Mouse (Mus musculus): ENCODE data around the gene Gne. TPM values are rescaled to one million over a fixed set of nuclear protein-coding genes. Genes with fewer than 3 reads are reported as not detected.

The Gne gene
- polyA plus RNA-seq, 1 experiment from 2014 or later = 23.6 TPM

GRCm38 (mm10) chr4:44071741-44072145 lies 12.2 kb downstream of the Gne start:
- no peaks in the 10 kb centered on the region for H3K9me3 ChIP-seq
- peaks cover 17% of the 10 kb centered on the region for H3K4me1 ChIP-seq
- 13% methylated on average over 11 of the region's 11 CpGs for WGBS
- peak overlapping the region; percentile 84 for H3K4me2 ChIP-seq
- H3K27ac ChIP-seq = peak overlapping the region; percentile 68; the same call in 1 of the 2 replicates
- no peaks in the 10 kb centered on the region for H3K36me3 ChIP-seq
- H3K4me3 ChIP-seq = peak overlapping the region; percentile 90
- peak overlapping the region; percentile 89 for H3K9ac ChIP-seq
- no peaks in the 10 kb centered on the region for H3K27me3 ChIP-seq
- ATAC-seq (ENCODE audit: insufficient number of reproducible peaks, insufficient read depth, low FRiP score, low TSS enrichment, low read depth) = no peak

GRCm38 (mm10) chr4:44070641-44071040 lies 13.3 kb downstream of the Gne start:
- Histone ChIP-seq H3K4me3 (no peak overlapping the region), H3K27me3 (no peaks in the 10 kb centered on the region), H3K4me2 (0 out of 2 replicates have a peak overlapping the region, but pooled peaks have one; percentile 84), H3K4me1 (peaks cover 18% of the 10 kb centered on the region), H3K9me3 (no peaks in the 10 kb centered on the region), H3K9ac (no peak overlapping the region), H3K27ac (no peak overlapping the region), H3K36me3 (no peaks in the 10 kb centered on the region)
- no peak for ATAC-seq (ENCODE audit: insufficient number of reproducible peaks, insufficient read depth, low FRiP score, low TSS enrichment, low read depth)
- WGBS = 80% methylated on average over 4 of the region's 4 CpGs

- Histone ChIP-seq H3K27ac (no peak overlapping the region), H3K9me3 (no peaks in the 10 kb centered on the region), H3K27me3 (no peaks in the 10 kb centered on the region), H3K4me1 (peaks cover 22% of the 10 kb centered on the region), H3K36me3 (no peaks in the 10 kb centered on the region), H3K9ac (no peak overlapping the region), H3K4me2 (no peak overlapping the region), H3K4me3 (no peak overlapping the region)
- ATAC-seq (ENCODE audit: insufficient number of reproducible peaks, insufficient read depth, low FRiP score, low TSS enrichment, low read depth) = no peak
- WGBS = 95% methylated on average over 4 of the region's 4 CpGs
Measured at GRCm38 (mm10) chr4:44069411-44069810, 14.6 kb downstream of the Gne start.

- WGBS = 49% methylated on average over 9 of the region's 9 CpGs
- H3K27ac ChIP-seq = no peak overlapping the region
- ATAC-seq (ENCODE audit: insufficient number of reproducible peaks, insufficient read depth, low FRiP score, low TSS enrichment, low read depth) = no peak
- no peak overlapping the region for H3K4me2 ChIP-seq
- no peaks in the 10 kb centered on the region for H3K9me3 ChIP-seq
- H3K27me3 ChIP-seq = no peaks in the 10 kb centered on the region
- H3K4me3 ChIP-seq = no peak overlapping the region
- no peak overlapping the region for H3K9ac ChIP-seq
- peaks cover 22% of the 10 kb centered on the region for H3K4me1 ChIP-seq
- no peaks in the 10 kb centered on the region for H3K36me3 ChIP-seq
Measured at GRCm38 (mm10) chr4:44068736-44069135, 15.2 kb downstream of the Gne start.

- H3K4me3 ChIP-seq = no peak overlapping the region
- H3K27ac ChIP-seq = no peak overlapping the region
- H3K4me2 ChIP-seq = no peak overlapping the region
- WGBS = 89% methylated on average over 6 of the region's 6 CpGs
- no peaks in the 10 kb centered on the region for H3K9me3 ChIP-seq
- H3K4me1 ChIP-seq = peaks cover 22% of the 10 kb centered on the region
- no peaks in the 10 kb centered on the region for H3K27me3 ChIP-seq
- peaks cover 4% of the 10 kb centered on the region for H3K36me3 ChIP-seq
- no peak for ATAC-seq (ENCODE audit: insufficient number of reproducible peaks, insufficient read depth, low FRiP score, low TSS enrichment, low read depth)
- H3K9ac ChIP-seq = no peak overlapping the region
Measured at GRCm38 (mm10) chr4:44066891-44067290, 17.1 kb downstream of the Gne start.

GRCm38 (mm10) chr4:44065355-44066025 lies 18.5 kb downstream of the Gne start:
- Histone ChIP-seq H3K9me3 (no peaks in the 10 kb centered on the region), H3K27ac (peak overlapping the region; percentile 5; the same call in 1 of the 2 replicates), H3K9ac (0 out of 2 replicates have a peak overlapping the region, but pooled peaks have one; percentile 49), H3K27me3 (no peaks in the 10 kb centered on the region), H3K4me1 (peaks cover 8% of the 10 kb centered on the region; the same call in 1 of the 2 replicates), H3K4me3 (peak overlapping the region; percentile 16), H3K36me3 (peaks cover 4% of the 10 kb centered on the region), H3K4me2 (peak overlapping the region; percentile 45)
- 30% methylated on average over 16 of the region's 16 CpGs for WGBS
- ATAC-seq (ENCODE audit: insufficient number of reproducible peaks, insufficient read depth, low FRiP score, low TSS enrichment, low read depth) = peak; percentile 71; the same call in 1 of the 2 replicates

- H3K36me3 ChIP-seq = peaks cover 8% of the 10 kb centered on the region
- WGBS = 90% methylated on average over 14 of the region's 14 CpGs
- no peaks in the 10 kb centered on the region for H3K27me3 ChIP-seq
- H3K9me3 ChIP-seq = no peaks in the 10 kb centered on the region
- peaks cover 5% of the 10 kb centered on the region; the same call in 1 of the 2 replicates for H3K4me1 ChIP-seq
- no peak overlapping the region for H3K4me2 ChIP-seq
- ATAC-seq (ENCODE audit: insufficient number of reproducible peaks, insufficient read depth, low FRiP score, low TSS enrichment, low read depth) = no peak
- H3K4me3 ChIP-seq = no peak overlapping the region
- no peak overlapping the region for H3K9ac ChIP-seq
- H3K27ac ChIP-seq = no peak overlapping the region
Measured at GRCm38 (mm10) chr4:44062816-44063215, 21.2 kb downstream of the Gne start.

GRCm38 (mm10) chr4:44062062-44062461 lies 21.9 kb downstream of the Gne start:
- no peak overlapping the region for H3K4me3 ChIP-seq
- no peak overlapping the region for H3K9ac ChIP-seq
- peaks cover 5% of the 10 kb centered on the region; the same call in 1 of the 2 replicates for H3K4me1 ChIP-seq
- H3K4me2 ChIP-seq = no peak overlapping the region
- no peak overlapping the region for H3K27ac ChIP-seq
- no peaks in the 10 kb centered on the region for H3K9me3 ChIP-seq
- H3K27me3 ChIP-seq = no peaks in the 10 kb centered on the region
- ATAC-seq (ENCODE audit: insufficient number of reproducible peaks, insufficient read depth, low FRiP score, low TSS enrichment, low read depth) = no peak
- WGBS = 71% methylated on average over 9 of the region's 9 CpGs
- peaks cover 8% of the 10 kb centered on the region for H3K36me3 ChIP-seq

- Histone ChIP-seq H3K36me3 (peaks cover 14% of the 10 kb centered on the region), H3K27ac (no peak overlapping the region), H3K4me2 (no peak overlapping the region), H3K4me3 (no peak overlapping the region), H3K27me3 (no peaks in the 10 kb centered on the region), H3K9me3 (no peaks in the 10 kb centered on the region), H3K4me1 (no peaks in the 10 kb centered on the region), H3K9ac (no peak overlapping the region)
- 91% methylated on average over 13 of the region's 13 CpGs for WGBS
- ATAC-seq (ENCODE audit: insufficient number of reproducible peaks, insufficient read depth, low FRiP score, low TSS enrichment, low read depth) = no peak
Measured at GRCm38 (mm10) chr4:44059674-44060073, 24.3 kb downstream of the Gne start.

- Histone ChIP-seq H3K4me1 (peaks cover 4% of the 10 kb centered on the region; the same call in 1 of the 2 replicates), H3K27me3 (no peaks in the 10 kb centered on the region), H3K4me3 (no peak overlapping the region), H3K27ac (no peak overlapping the region), H3K4me2 (no peak overlapping the region), H3K9me3 (no peaks in the 10 kb centered on the region), H3K9ac (no peak overlapping the region), H3K36me3 (peaks cover 42% of the 10 kb centered on the region)
- ATAC-seq (ENCODE audit: insufficient number of reproducible peaks, insufficient read depth, low FRiP score, low TSS enrichment, low read depth) = no peak
- WGBS = 80% methylated on average over 5 of the region's 5 CpGs
Measured at GRCm38 (mm10) chr4:44049812-44050211, 34.2 kb downstream of the Gne start.

GRCm38 (mm10) chr4:44046066-44046465 lies 37.9 kb downstream of the Gne start:
- H3K27ac ChIP-seq = no peak overlapping the region
- no peaks in the 10 kb centered on the region for H3K9me3 ChIP-seq
- H3K9ac ChIP-seq = no peak overlapping the region
- H3K4me2 ChIP-seq = no peak overlapping the region
- H3K27me3 ChIP-seq = no peaks in the 10 kb centered on the region
- H3K4me3 ChIP-seq = no peak overlapping the region
- 79% methylated on average over 5 of the region's 5 CpGs for WGBS
- peaks cover 48% of the 10 kb centered on the region for H3K36me3 ChIP-seq
- ATAC-seq (ENCODE audit: insufficient number of reproducible peaks, insufficient read depth, low FRiP score, low TSS enrichment, low read depth) = no peak
- H3K4me1 ChIP-seq = no peaks in the 10 kb centered on the region

GRCm38 (mm10) chr4:44044685-44045356 lies 39.2 kb downstream of the Gne start:
- Histone ChIP-seq H3K9ac (no peak overlapping the region), H3K27ac (no peak overlapping the region), H3K27me3 (no peaks in the 10 kb centered on the region), H3K4me1 (no peaks in the 10 kb centered on the region), H3K36me3 (peaks cover 58% of the 10 kb centered on the region), H3K4me2 (no peak overlapping the region), H3K9me3 (no peaks in the 10 kb centered on the region), H3K4me3 (no peak overlapping the region)
- ATAC-seq (ENCODE audit: insufficient number of reproducible peaks, insufficient read depth, low FRiP score, low TSS enrichment, low read depth) = no peak
- WGBS = 93% methylated on average over 5 of the region's 5 CpGs
